Mouse (Mus musculus) testis, adult 2 months (tissue): ENCODE data around the gene Sept10. TPM values are rescaled to one million over a fixed set of nuclear protein-coding genes. Genes with fewer than 3 reads are reported as not detected.

ENCODE experiments used
- H3K27ac ChIP-seq: fragments of 200-500 bp; 2 replicates; pipeline ENCODE4 v1.5.1; 2012; ENCODE audit warnings: low read depth, low read length; ENCODE audit not compliant: control insufficient read depth, insufficient read depth
- H3K27me3 ChIP-seq: fragments of 200-500 bp; 2 replicates; pipeline ENCODE4 v1.6.1; 2012; ENCODE audit warnings: mild to moderate bottlenecking, low read length, moderate library complexity; ENCODE audit not compliant: control insufficient read depth, insufficient read depth
- H3K36me3 ChIP-seq: fragments of 200-500 bp; 2 replicates; pipeline ENCODE4 v1.6.1; 2012; ENCODE audit warnings: mild to moderate bottlenecking, low read length; ENCODE audit not compliant: control insufficient read depth, insufficient read depth
- H3K4me1 ChIP-seq: fragments of 200-500 bp; 2 replicates; pipeline ENCODE4 v1.6.1; 2012; ENCODE audit warnings: low read length; ENCODE audit not compliant: control insufficient read depth, insufficient read depth
- H3K4me3 ChIP-seq: fragments of 200-500 bp; 2 replicates; pipeline ENCODE4 v1.5.1; 2012; ENCODE audit warnings: low read depth, mild to moderate bottlenecking, low read length, moderate library complexity, mixed read lengths; ENCODE audit not compliant: control insufficient read depth
- CTCF ChIP-seq: fragments of 200-500 bp; IDR thresholded peaks from 2 replicates; pipeline ENCODE4 v1.5.1; 2012; ENCODE audit warnings: low read depth, mild to moderate bottlenecking, inconsistent platforms, low read length, moderate library complexity; ENCODE audit not compliant: control insufficient read depth, insufficient read depth, insufficient replicate concordance
- POLR2A ChIP-seq: fragments of 200-500 bp; IDR thresholded peaks from 2 replicates; pipeline ENCODE4 v1.6.1; 2012; ENCODE audit warnings: low read depth, mild to moderate bottlenecking, inconsistent platforms, low read length, moderate library complexity; ENCODE audit not compliant: control insufficient read depth
- polyA plus RNA-seq: library from polyadenylated mRNA; depleted of rRNA; stranded (reverse); fragments of >200 nt; gene quantifications from 2 replicates; pipeline ENCODE4 v1.2.3, GENCODE M21; 2012

The Sept10 gene
- polyA plus RNA-seq, 1 experiment, result 52.0 TPM

DNA sequence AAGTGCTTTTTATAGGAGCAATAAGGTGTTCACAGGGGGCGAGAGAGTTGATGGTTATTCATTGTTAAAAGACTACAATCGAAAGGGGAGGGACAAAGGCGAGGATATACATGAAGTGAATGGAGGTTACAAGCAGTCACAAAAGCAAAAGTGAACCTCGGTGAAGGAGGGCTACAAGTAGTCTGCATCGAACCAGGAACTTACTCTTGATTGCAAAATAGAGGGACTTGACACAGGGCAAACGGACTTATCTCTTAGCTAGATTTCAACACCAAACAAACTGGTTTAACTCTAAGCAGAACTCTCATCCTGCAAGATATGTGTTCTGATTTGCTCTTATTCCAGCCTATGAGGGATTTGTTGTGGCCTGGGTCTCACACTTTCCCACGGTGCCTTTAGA, 41.3 kb upstream of the Sept10 start:
- Histone ChIP-seq H3K36me3 (no peaks in the 10 kb centered on the region), H3K4me3 (no peak overlapping the region), H3K27me3 (no peaks in the 10 kb centered on the region), H3K27ac (no peak overlapping the region), H3K4me1 (no peaks in the 10 kb centered on the region)
- no peak for TF ChIP-seq POLR2A
- no peak for TF ChIP-seq CTCF

DNA sequence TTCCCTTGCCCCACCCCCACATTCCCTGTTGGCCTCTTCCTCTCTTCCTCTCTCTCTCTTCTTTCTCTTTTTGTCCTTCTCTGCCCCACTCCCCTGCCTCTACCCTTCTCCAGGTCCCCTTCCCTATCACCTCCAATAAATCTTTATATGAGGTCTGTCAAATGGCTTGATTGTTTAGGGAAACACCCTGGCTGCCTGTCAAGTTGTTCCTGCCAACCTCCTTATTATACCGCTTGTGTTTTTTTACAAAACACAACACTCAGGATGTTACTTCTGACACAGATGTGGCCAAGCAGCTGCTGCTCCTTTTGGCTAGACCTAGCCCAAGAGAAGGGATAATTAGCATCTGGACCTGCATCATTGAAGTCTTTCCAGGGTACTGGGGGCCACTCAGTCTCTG, 40.4 kb upstream of the Sept10 start:
- no peaks in the 10 kb centered on the region for H3K4me1 ChIP-seq
- no peak overlapping the region for H3K27ac ChIP-seq
- H3K4me3 ChIP-seq, result no peak overlapping the region
- H3K36me3 ChIP-seq, result no peaks in the 10 kb centered on the region
- TF ChIP-seq POLR2A, result no peak
- no peak for TF ChIP-seq CTCF
- H3K27me3 ChIP-seq, result no peaks in the 10 kb centered on the region

DNA sequence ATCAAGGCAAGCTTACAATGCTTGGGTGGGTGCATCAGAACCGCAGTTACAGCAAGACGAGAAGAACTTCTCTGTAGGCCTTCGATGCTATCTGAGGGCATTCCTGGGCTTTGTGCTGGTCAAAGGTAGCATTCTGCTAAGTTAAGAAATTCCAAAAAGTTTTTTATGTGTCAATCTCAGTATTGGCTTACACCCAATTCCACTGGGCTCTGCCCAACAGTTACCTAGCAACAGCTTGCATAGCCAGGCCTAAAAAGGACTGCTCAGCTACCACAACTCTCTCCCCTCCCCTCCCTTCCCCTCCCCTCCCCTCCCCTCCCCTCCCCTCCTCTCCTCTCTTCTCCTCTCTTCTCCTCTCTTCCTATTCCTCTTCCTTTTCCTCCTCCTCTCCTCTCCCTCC, 40.0 kb upstream of the Sept10 start:
- Histone ChIP-seq H3K4me3 (no peak overlapping the region), H3K27ac (no peak overlapping the region), H3K4me1 (no peaks in the 10 kb centered on the region), H3K36me3 (no peaks in the 10 kb centered on the region), H3K27me3 (no peaks in the 10 kb centered on the region)
- TF ChIP-seq POLR2A (no peak), CTCF (no peak)

DNA sequence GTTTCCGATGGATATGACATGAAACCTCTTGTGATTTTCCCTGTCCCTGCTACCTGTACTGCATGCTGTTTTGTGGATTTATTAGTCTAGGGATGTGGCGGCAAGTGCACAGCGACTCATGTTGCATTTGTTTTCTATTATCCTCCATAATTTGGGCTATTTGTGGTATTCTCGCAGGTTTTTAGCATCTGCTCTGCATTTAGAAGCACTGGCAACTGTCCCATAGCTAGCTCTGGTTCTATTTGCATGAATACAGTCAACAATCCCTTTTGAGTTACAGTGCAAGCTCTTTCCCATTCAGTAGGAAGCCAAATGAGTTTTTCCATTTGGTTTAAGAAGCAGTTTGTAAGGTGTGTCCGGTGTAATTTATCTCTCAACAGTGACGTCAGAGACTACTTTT, 37.9 kb upstream of the Sept10 start:
- no peaks in the 10 kb centered on the region for H3K27me3 ChIP-seq
- TF ChIP-seq CTCF, result no peak
- TF ChIP-seq POLR2A, result no peak
- no peak overlapping the region for H3K27ac ChIP-seq
- H3K4me1 ChIP-seq, result 0 out of 2 replicates have a peak, but pooled peaks cover 2% of the 10 kb centered on the region
- no peak overlapping the region for H3K4me3 ChIP-seq
- H3K36me3 ChIP-seq, result no peaks in the 10 kb centered on the region

DNA sequence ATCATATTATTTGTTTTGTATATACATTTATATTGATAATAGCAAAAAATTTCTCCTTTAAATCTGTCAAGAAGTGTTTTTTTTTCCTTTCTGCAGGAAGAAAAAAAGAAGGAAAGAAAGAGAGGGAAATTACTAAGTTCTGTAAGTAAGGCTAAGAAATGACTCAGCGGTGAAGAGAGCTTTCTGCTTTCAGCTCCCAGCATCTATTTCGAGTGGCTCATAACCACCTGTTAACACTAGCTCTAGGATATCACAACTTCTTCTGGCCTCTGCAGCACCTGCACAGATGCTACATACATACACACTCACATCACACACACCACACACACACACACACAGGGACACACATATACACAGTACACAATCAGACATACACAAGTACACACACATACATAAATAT, 34.9 kb upstream of the Sept10 start:
- H3K27me3 ChIP-seq, result no peaks in the 10 kb centered on the region
- no peak overlapping the region for H3K4me3 ChIP-seq
- no peak for TF ChIP-seq CTCF
- no peak for TF ChIP-seq POLR2A
- no peaks in the 10 kb centered on the region for H3K36me3 ChIP-seq
- H3K4me1 ChIP-seq, result 0 out of 2 replicates have a peak, but pooled peaks cover 2% of the 10 kb centered on the region
- no peak overlapping the region for H3K27ac ChIP-seq

DNA sequence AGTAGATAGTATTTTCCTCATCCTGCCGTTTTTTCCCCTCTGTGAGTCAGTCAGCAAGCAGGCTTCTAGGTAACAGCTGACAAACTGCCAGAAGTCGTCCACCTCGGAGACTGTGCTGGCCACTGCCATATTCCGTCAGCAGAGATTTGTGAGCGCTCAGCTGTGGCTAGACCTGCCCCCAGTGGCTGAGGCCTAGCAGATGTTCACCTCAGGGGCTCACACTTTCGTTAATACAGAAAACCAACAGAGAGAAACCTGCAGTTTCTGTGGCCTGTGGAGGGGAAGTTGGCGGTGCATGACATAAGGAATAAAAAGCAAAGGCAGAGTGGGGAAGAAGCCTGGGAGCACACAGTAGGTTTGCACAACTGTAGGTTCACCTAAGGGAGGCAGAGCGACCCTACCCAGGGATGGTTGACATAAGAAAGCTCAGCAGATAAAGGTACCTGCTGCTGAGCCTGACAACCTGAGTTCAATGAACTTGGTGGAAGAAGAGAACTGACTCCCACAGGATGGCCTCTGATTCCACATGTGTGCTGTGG, 32.0 kb upstream of the Sept10 start:
- no peak overlapping the region for H3K27ac ChIP-seq
- no peaks in the 10 kb centered on the region for H3K36me3 ChIP-seq
- TF ChIP-seq CTCF (no peak), POLR2A (no peak)
- no peak overlapping the region for H3K4me3 ChIP-seq
- no peaks in the 10 kb centered on the region for H3K27me3 ChIP-seq
- 0 out of 2 replicates have a peak, but pooled peaks cover 2% of the 10 kb centered on the region for H3K4me1 ChIP-seq

DNA sequence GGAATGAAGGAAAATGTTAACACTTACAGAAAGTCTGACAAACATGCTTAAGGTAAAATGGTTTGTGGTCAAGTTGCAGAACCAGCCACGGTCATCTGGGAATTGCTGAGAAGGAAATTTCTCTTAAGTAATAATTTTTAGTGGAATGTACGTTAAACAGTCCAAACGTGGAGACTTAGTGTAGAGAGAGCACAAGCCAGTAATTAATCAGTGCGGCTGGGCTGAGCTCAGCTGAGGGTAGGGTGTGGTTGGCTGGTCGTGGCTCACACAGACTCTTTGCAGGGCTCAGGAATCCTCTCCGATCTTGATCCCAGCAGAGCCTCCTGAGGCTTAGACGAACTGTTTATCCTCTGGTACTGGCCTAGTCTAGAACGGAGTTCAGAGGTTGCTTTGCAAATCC, 30.7 kb upstream of the Sept10 start:
- TF ChIP-seq POLR2A, result no peak
- TF ChIP-seq CTCF, result no peak
- Histone ChIP-seq H3K27me3 (no peaks in the 10 kb centered on the region), H3K4me1 (0 out of 2 replicates have a peak, but pooled peaks cover 2% of the 10 kb centered on the region), H3K4me3 (no peak overlapping the region), H3K36me3 (no peaks in the 10 kb centered on the region), H3K27ac (no peak overlapping the region)
